Mouse (Mus musculus) limb, embryonic 12.5 days (tissue): Measurements from ENCODE around the gene Ing1. TPM values are rescaled to one million over a fixed set of nuclear protein-coding genes. Genes with fewer than 3 reads are reported as not detected.
A peak's percentile ranks its signal among the peaks of the same experiment; 100 is the strongest.

ENCODE experiments used
- ATAC-seq: fragments of 200-750 bp; cut with Nextera tagmentation; 2 replicates; pipeline ENCODE4 v1.8.0; 2017; ENCODE audit warnings: low read depth, moderate TSS enrichment; ENCODE audit not compliant: insufficient number of reproducible peaks, insufficient read depth, low FRiP score, low TSS enrichment
- H3K27ac ChIP-seq: fragments of 300-500 bp; sonication (generic); 2 replicates; pipeline ENCODE4 v1.5.1; 2016; ENCODE audit warnings: mild to moderate bottlenecking, moderate library complexity
- H3K27me3 ChIP-seq: fragments of 300-500 bp; sonication (generic); 2 replicates; pipeline ENCODE4 v1.6.1; 2016; ENCODE audit warnings: mild to moderate bottlenecking, moderate library complexity
- H3K36me3 ChIP-seq: fragments of 300-500 bp; sonication (generic); 2 replicates; pipeline ENCODE4 v1.6.1; 2016; ENCODE audit warnings: mild to moderate bottlenecking, moderate library complexity
- H3K4me1 ChIP-seq: fragments of 300-500 bp; sonication (generic); replicated peaks from 2 replicates; pipeline ENCODE4 v1.6.1; 2016
- H3K4me2 ChIP-seq: fragments of 300-500 bp; sonication (generic); 2 replicates; pipeline ENCODE4 v1.6.1; 2016; ENCODE audit warnings: mild to moderate bottlenecking, moderate library complexity
- H3K4me3 ChIP-seq: fragments of 300-500 bp; sonication (generic); replicated peaks from 2 replicates; pipeline ENCODE4 v1.5.1; 2016; ENCODE audit warnings: mild to moderate bottlenecking
- H3K9ac ChIP-seq: fragments of 300-500 bp; sonication (generic); replicated peaks from 2 replicates; pipeline ENCODE4 v1.6.1; 2016; ENCODE audit warnings: mild to moderate bottlenecking, moderate library complexity
- H3K9me3 ChIP-seq: fragments of 300-500 bp; sonication (generic); 2 replicates; pipeline ENCODE4 v1.6.1; 2016; ENCODE audit warnings: mild to moderate bottlenecking, moderate library complexity
- WGBS: fragments of 180-500 bp; shearing (Covaris S2); methylation state at CpG from one replicate; pipeline ENCODE4 v1.1.7; 2016; 5-methylcytosine and 5-hydroxymethylcytosine counted together
- polyA plus RNA-seq: library from polyadenylated mRNA; unstranded; fragments of >200 nt; fragmentation: Nextera tagmentation; extraction: Ambion mirVana; gene quantifications from 2 replicates; pipeline ENCODE4 v1.2.1, GENCODE M21; 2016

Gene Ing1
- polyA plus RNA-seq = 46.5 and 50.4 TPM in 2 replicates

GRCm38 (mm10) chr8:11554799-11555719, at the start of gene Ing1:
Gene Ing1, plus strand, starts transcription at chr8:11555571.
- peak within 1 kb of the TSS; percentile 70 for H3K4me2 ChIP-seq
- no peaks in the 10 kb centered on the region for H3K36me3 ChIP-seq
- H3K27ac ChIP-seq = peak within 1 kb of the TSS; percentile 99
- H3K4me1 ChIP-seq = peaks cover 29% of the 10 kb centered on the region
- 1% methylated on average over 52 of the region's 52 CpGs for WGBS
- ATAC-seq = peak; percentile 77
- H3K9ac ChIP-seq = peak within 1 kb of the TSS; percentile 95
- peak within 1 kb of the TSS; percentile 97 for H3K4me3 ChIP-seq
- H3K9me3 ChIP-seq = no peaks in the 10 kb centered on the region
- no peaks in the 10 kb centered on the region for H3K27me3 ChIP-seq

GRCm38 (mm10) chr8:11506074-11506473, 49.3 kb upstream of the Ing1 start:
- no peaks in the 10 kb centered on the region for H3K27me3 ChIP-seq
- H3K4me2 ChIP-seq = no peak overlapping the region
- 87% methylated on average over 14 of the region's 14 CpGs for WGBS
- no peak overlapping the region for H3K27ac ChIP-seq
- no peak for ATAC-seq
- H3K9ac ChIP-seq = no peak overlapping the region
- H3K4me3 ChIP-seq = no peak overlapping the region
- no peaks in the 10 kb centered on the region for H3K9me3 ChIP-seq
- H3K4me1 ChIP-seq = no peaks in the 10 kb centered on the region; the same call in 1 of the 2 replicates
- peaks cover 90% of the 10 kb centered on the region for H3K36me3 ChIP-seq

DNA sequence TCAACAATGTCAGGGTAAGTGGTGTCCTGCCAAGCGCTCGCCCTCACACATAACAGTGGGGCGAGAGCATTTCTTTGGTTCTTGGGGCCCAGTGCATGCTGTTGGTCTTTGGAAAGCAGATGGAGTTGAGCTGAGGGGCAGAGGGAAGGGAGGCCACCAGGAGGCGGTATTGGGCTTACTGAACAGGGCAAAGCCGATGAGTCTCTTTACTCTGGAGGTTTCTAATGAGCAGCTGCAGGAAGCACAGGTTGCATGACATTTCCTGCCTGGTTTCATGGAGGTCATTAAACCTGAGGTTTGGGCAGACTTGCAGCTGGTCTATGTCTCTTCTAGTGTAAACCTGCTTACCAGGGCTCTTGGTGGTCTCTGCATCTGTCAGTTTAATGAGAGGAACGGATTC, 48.6 kb upstream of the Ing1 start:
- H3K4me3 ChIP-seq = no peak overlapping the region
- ATAC-seq = peak; percentile 60; the same call in 1 of the 2 replicates
- H3K36me3 ChIP-seq = peaks cover 94% of the 10 kb centered on the region
- H3K4me1 ChIP-seq = no peaks in the 10 kb centered on the region; the same call in 1 of the 2 replicates
- H3K4me2 ChIP-seq = no peak overlapping the region
- no peaks in the 10 kb centered on the region for H3K9me3 ChIP-seq
- H3K27me3 ChIP-seq = no peaks in the 10 kb centered on the region
- no peak overlapping the region for H3K9ac ChIP-seq
- H3K27ac ChIP-seq = peak overlapping the region; percentile 29; the same call in 1 of the 2 replicates
- WGBS = 53% methylated on average over 6 of the region's 6 CpGs

DNA sequence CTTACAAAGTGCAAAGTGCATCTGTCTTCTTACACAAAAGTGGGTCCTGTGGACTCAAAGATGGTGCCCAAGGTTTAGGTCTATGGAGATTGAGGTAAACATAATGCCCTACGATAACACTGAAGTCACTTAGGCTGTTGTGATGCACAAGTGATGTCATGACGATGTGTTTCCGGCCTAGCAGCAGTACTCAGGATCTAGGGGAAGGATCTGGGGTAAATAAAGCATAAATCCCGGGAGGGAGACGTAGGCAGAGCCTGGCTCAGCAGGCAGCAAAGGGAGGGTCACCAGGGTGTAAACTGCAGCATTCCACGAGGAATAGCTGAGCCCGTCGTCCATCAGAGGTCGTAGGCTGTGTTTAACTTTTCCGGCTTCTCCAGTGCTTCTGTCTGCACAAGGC, 46.5 kb upstream of the Ing1 start:
- H3K4me1 ChIP-seq = no peaks in the 10 kb centered on the region; the same call in 1 of the 2 replicates
- no peak overlapping the region for H3K4me2 ChIP-seq
- no peak overlapping the region for H3K9ac ChIP-seq
- WGBS = 76% methylated on average over 10 of the region's 10 CpGs
- H3K4me3 ChIP-seq = no peak overlapping the region
- ATAC-seq = no peak
- H3K9me3 ChIP-seq = no peaks in the 10 kb centered on the region
- H3K27ac ChIP-seq = no peak overlapping the region
- H3K27me3 ChIP-seq = no peaks in the 10 kb centered on the region
- H3K36me3 ChIP-seq = peaks cover 96% of the 10 kb centered on the region

DNA sequence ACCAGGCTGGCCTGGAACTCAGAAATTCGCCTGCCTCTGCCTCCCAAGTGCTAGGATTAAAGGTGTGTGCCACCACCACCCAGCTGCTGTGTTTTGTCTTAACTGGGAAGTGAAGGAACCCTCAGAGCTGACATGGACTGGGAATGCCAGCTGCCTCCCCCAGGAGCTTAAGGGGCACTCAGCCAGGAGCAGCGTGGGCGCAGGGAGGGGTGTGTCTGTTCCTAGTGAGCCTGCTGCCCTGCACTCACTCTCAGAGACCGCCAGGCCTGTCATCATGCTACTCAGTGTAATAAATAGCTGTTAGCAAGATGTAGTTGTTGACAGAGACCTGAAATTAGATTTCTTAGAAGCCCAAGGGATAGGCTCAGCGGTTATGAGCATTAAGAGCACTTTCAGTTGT, 44.4 kb upstream of the Ing1 start:
- WGBS = 87% methylated on average over 5 of the region's 5 CpGs
- Histone ChIP-seq H3K4me2 (no peak overlapping the region), H3K27me3 (no peaks in the 10 kb centered on the region), H3K27ac (no peak overlapping the region), H3K4me3 (no peak overlapping the region), H3K9ac (no peak overlapping the region), H3K4me1 (no peaks in the 10 kb centered on the region; the same call in 1 of the 2 replicates), H3K36me3 (peaks cover 95% of the 10 kb centered on the region), H3K9me3 (no peaks in the 10 kb centered on the region)
- no peak for ATAC-seq

- Histone ChIP-seq H3K4me3 (no peak overlapping the region), H3K27me3 (no peaks in the 10 kb centered on the region), H3K4me2 (no peak overlapping the region), H3K27ac (no peak overlapping the region), H3K4me1 (no peaks in the 10 kb centered on the region), H3K9me3 (no peaks in the 10 kb centered on the region), H3K36me3 (peaks cover 96% of the 10 kb centered on the region), H3K9ac (no peak overlapping the region)
- WGBS = 86% methylated on average over 9 of the region's 9 CpGs
- no peak for ATAC-seq
Observed at GRCm38 (mm10) chr8:11512711-11513110, 42.7 kb upstream of the Ing1 start.

DNA sequence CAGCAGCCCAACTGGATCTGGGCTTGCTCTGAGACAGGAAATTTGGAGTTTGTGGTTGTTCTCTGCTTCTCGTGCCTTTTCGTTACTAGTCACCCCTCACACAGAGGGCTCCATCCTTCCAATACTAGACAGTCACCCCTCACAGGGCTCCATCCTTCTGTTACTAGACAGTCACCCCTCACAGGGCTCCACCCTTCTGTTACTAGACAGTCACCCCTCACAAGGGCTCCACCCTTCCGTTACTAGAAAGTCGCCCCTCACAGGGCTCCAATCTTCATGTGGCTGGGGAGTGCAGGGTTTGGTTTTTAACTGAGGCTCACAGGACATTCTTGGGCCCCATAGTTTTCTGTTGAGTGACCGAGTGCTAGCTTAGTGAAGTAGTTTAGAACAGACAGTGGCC, 42.1 kb upstream of the Ing1 start:
- H3K4me3 ChIP-seq = no peak overlapping the region
- WGBS = 92% methylated on average over 5 of the region's 5 CpGs
- no peak overlapping the region for H3K27ac ChIP-seq
- H3K27me3 ChIP-seq = no peaks in the 10 kb centered on the region
- no peaks in the 10 kb centered on the region for H3K4me1 ChIP-seq
- no peak for ATAC-seq
- H3K36me3 ChIP-seq = peaks cover 96% of the 10 kb centered on the region
- no peaks in the 10 kb centered on the region for H3K9me3 ChIP-seq
- H3K9ac ChIP-seq = no peak overlapping the region
- no peak overlapping the region for H3K4me2 ChIP-seq

- H3K9ac ChIP-seq = no peak overlapping the region
- no peak overlapping the region for H3K4me2 ChIP-seq
- no peaks in the 10 kb centered on the region for H3K4me1 ChIP-seq
- H3K9me3 ChIP-seq = no peaks in the 10 kb centered on the region
- H3K36me3 ChIP-seq = peaks cover 92% of the 10 kb centered on the region
- no peak for ATAC-seq
- H3K27ac ChIP-seq = no peak overlapping the region
- H3K27me3 ChIP-seq = no peaks in the 10 kb centered on the region
- WGBS = 96% methylated on average over 9 of the region's 9 CpGs
- H3K4me3 ChIP-seq = no peak overlapping the region
Observed at GRCm38 (mm10) chr8:11516292-11516691, 39.1 kb upstream of the Ing1 start.

GRCm38 (mm10) chr8:11517366-11518055, 37.9 kb upstream of the Ing1 start:
- Histone ChIP-seq H3K27me3 (no peaks in the 10 kb centered on the region), H3K9me3 (no peaks in the 10 kb centered on the region), H3K36me3 (peaks cover 89% of the 10 kb centered on the region), H3K9ac (no peak overlapping the region), H3K27ac (no peak overlapping the region), H3K4me3 (no peak overlapping the region), H3K4me2 (no peak overlapping the region), H3K4me1 (no peaks in the 10 kb centered on the region)
- 88% methylated on average over 16 of the region's 16 CpGs for WGBS
- ATAC-seq = no peak

GRCm38 (mm10) chr8:11518056-11518396, 37.3 kb upstream of the Ing1 start:
- no peak overlapping the region for H3K4me2 ChIP-seq
- H3K4me3 ChIP-seq = no peak overlapping the region
- ATAC-seq = no peak
- 86% methylated on average over 6 of the region's 6 CpGs for WGBS
- no peaks in the 10 kb centered on the region for H3K4me1 ChIP-seq
- H3K9ac ChIP-seq = no peak overlapping the region
- no peaks in the 10 kb centered on the region for H3K27me3 ChIP-seq
- no peak overlapping the region for H3K27ac ChIP-seq
- H3K9me3 ChIP-seq = no peaks in the 10 kb centered on the region
- peaks cover 85% of the 10 kb centered on the region for H3K36me3 ChIP-seq

- Histone ChIP-seq H3K9ac (no peak overlapping the region), H3K27me3 (no peaks in the 10 kb centered on the region), H3K4me3 (no peak overlapping the region), H3K27ac (no peak overlapping the region), H3K36me3 (peaks cover 82% of the 10 kb centered on the region), H3K4me1 (no peaks in the 10 kb centered on the region), H3K4me2 (no peak overlapping the region), H3K9me3 (no peaks in the 10 kb centered on the region)
- ATAC-seq = no peak
- WGBS = 95% methylated on average over 11 of the region's 11 CpGs
Observed at GRCm38 (mm10) chr8:11518676-11519075, 36.7 kb upstream of the Ing1 start.
